Mouse (Mus musculus): ENCODE data around the gene Ace.

DNA sequence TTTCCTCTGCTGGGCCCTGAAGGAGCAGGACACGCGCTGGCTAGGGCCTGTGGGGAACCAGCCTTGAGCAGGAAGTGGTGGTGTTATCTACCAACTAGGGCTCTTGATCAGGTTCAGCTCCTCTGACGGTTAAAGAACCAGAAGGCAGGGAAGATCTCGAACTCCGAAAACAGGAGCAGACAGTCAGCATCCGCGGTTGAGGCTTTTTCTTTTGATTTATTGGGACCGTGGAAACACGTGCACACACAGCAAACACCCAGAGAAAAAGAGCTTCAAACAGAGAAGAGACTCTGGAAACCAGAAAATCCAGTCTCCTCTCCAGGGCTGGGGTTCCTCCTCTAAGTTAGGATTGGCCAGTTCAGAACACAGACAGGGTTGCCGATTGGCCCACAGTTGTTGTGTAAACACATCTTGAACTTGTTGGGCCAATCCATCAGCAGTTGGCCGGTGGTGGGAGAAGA, 21.0 kb upstream of the Ace start:
- TF ChIP-seq CTCF (IDR thresholded peaks at IDR 0.05; ENCODE audit: borderline replicate concordance, extremely low read depth, insufficient read depth, insufficient read length) (no peak), POLR2A (IDR thresholded peaks at IDR 0.05; ENCODE audit: borderline replicate concordance, extremely low read depth, insufficient read depth, insufficient read length, poor library complexity, severe bottlenecking) (no peak)
